Mouse (Mus musculus) E14TG2a.4 (cell line): Measurements from ENCODE around the gene Agbl4.

Experiments
- CTCF ChIP-seq: conservative IDR thresholded peaks from 2 replicates; pipeline ENCODE4 v1.5.1; 2014; ENCODE audit warnings: low read length
- NANOG ChIP-seq: IDR thresholded peaks from 2 replicates; pipeline ENCODE4 v1.6.1; 2014; ENCODE audit warnings: borderline replicate concordance, low read length, mixed read lengths

DNA sequence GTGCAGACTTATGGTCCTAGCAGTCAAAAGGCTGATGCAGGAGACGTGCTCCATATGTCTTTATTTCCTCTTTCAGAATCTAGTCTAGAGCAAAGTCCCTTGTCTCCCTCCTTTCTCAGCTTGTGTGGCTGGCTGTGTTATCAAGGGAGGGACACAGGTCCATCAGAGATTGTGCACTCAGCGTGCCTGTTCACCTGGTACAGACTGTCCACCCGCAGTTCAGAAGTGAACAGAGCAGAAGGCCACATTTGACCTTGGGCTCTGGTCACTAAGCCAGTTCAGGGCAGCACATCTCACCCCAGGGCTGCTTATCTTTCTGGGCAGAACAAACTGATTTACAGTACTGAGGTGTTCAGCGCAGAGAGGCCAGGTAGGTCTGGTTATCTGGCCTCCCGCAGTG, 1054.7 kb downstream of the Agbl4 start:
- no peak for TF ChIP-seq CTCF
- no peak for TF ChIP-seq NANOG
